Mouse (Mus musculus) olfactory bulb, adult 2 months (tissue): Measurements from ENCODE around the gene Stkld1. TPM values are rescaled to one million over a fixed set of nuclear protein-coding genes. Genes with fewer than 3 reads are reported as not detected.

Source experiments
- H3K27ac ChIP-seq: fragments of 200-500 bp; 2 replicates; pipeline ENCODE4 v1.5.1; 2012; ENCODE audit warnings: low read depth, low read length; ENCODE audit not compliant: insufficient read depth
- H3K4me1 ChIP-seq: fragments of 200-500 bp; 2 replicates; pipeline ENCODE4 v1.6.1; 2012; ENCODE audit warnings: low read length; ENCODE audit not compliant: control insufficient read depth, insufficient read depth
- H3K4me3 ChIP-seq: fragments of 200-500 bp; 2 replicates; pipeline ENCODE4 v1.5.1; 2012; ENCODE audit warnings: mild to moderate bottlenecking, low read depth, low read length, moderate library complexity; ENCODE audit not compliant: insufficient read depth
- CTCF ChIP-seq: fragments of 200-500 bp; IDR thresholded peaks from 2 replicates; pipeline ENCODE4 v1.5.1; 2012; ENCODE audit warnings: low read depth, mild to moderate bottlenecking, low read length, moderate library complexity; ENCODE audit not compliant: insufficient read depth
- POLR2A ChIP-seq: fragments of 200-500 bp; IDR thresholded peaks from 2 replicates; pipeline ENCODE4 v1.6.1; 2012; ENCODE audit warnings: mild to moderate bottlenecking, low read depth, low read length, moderate library complexity; ENCODE audit not compliant: insufficient read depth
- WGBS: fragments of 180-500 bp; shearing (Covaris S2); methylation state at CpG from one replicate; pipeline ENCODE4 v1.1.7; 2018; 5-methylcytosine and 5-hydroxymethylcytosine counted together
- polyA plus RNA-seq: library from polyadenylated mRNA; stranded (reverse); fragments of >200 nt; gene quantifications from 2 replicates; pipeline ENCODE4 v1.2.4, GENCODE M21; 2012; ENCODE audit warnings: low replicate concordance; ENCODE audit not compliant: missing spikeins, insufficient read depth, insufficient read length

Stkld1 gene
- polyA plus RNA-seq, 1 experiment: not detected

DNA sequence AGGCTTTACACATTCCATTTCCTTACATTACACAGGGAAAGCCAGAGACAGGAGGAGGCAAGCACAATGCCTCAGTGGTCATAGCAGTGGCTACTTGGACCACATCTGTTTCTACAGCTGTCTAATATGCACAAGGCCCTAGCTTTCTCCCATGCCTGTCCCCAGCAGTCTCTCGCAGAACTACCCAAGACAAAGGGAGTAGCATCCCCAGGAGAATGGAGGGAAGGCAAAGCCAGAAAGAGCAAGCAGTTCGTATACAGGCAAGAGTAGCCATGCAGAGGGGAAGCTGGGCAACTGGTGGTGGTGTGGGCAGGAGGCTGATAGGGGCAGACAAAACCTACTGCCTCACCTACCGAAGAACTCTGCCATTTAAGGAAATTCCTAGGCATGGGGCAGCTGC lies 27.4 kb upstream of the Stkld1 start:
- no peak overlapping the region for H3K4me3 ChIP-seq
- TF ChIP-seq POLR2A (no peak), CTCF (no peak)
- no peak overlapping the region for H3K27ac ChIP-seq
- WGBS: 90% methylated on average over 3 of the region's 3 CpGs
- peaks cover 15% of the 10 kb centered on the region for H3K4me1 ChIP-seq

DNA sequence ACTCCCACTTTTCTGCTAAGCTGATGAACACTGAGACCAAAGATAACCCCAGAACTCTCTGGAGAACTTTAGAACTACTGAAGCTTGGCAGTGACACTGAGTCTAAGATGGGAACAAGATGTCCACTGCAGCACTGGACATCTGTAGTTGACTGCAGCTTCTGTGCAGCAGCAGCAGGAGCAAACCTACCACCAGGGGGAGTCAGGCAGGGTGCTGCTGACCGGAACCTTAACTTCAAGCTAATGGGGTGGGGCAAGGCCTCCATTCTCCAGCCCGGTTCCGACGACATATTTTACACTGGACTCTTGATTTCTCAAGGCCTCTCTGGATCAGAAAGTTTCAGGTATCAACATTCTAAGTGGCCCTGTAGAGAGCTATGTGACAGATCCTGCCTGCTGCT lies 26.7 kb upstream of the Stkld1 start:
- TF ChIP-seq POLR2A: no peak
- TF ChIP-seq CTCF: peak; percentile 59
- H3K4me1 ChIP-seq: peaks cover 21% of the 10 kb centered on the region
- no peak overlapping the region for H3K4me3 ChIP-seq
- H3K27ac ChIP-seq: no peak overlapping the region
- 35% methylated on average over 4 of the region's 4 CpGs for WGBS

DNA sequence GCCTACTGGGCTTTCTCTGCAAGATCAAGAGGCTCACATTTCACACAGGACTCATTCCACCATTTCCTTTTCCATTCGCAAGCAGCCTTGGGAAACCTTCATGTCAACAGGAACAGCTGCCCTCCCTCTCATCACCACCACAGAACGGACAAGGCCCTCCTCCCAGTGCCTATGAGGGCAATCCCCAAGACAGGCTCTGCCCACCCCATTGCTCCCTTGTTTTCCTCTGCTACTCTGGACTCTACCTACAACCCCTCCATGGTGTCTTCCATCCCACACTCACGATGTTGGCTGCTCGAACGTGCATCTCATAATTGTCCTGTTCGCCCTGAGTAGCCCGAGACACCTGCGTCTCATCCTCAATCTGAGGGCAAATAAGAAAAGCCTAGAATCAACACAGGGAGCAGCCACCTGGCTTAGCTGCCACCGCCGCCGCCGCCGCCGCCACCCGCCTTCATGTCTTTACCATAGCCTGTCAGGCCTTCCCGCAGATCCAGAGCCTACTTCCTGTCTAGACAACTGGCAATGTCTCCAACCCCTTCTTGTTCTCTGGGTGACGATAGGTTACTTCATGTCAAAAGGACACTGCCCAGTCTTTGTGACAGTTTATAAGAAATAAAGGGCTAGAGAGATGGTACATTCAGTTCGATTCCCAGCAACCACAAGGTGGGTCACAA lies 25.0 kb upstream of the Stkld1 start:
- TF ChIP-seq CTCF: no peak
- TF ChIP-seq POLR2A: no peak
- WGBS: 71% methylated on average over 18 of the region's 18 CpGs
- Histone ChIP-seq H3K27ac (no peak overlapping the region), H3K4me3 (peak overlapping the region; percentile 17), H3K4me1 (peaks cover 21% of the 10 kb centered on the region)

DNA sequence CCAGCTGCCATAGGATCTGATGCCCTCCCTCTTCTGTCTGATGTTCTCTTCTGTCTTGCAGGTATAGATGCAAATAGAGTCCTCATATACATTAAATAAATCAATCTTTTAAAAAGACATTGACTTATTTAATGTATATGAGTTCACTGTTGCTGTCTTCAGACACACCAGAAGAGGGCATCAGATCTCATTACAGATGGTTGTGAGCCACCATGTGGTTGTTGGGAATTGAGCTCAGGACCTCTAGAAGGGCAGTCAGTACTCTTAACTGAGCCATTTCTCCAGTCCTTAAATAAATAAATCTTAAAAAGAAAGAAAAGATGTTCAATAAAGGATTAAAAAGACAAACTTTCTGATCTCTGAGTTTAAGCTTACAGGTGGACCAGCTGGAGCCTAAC lies 24.5 kb upstream of the Stkld1 start:
- Histone ChIP-seq H3K4me3 (no peak overlapping the region), H3K4me1 (peaks cover 20% of the 10 kb centered on the region), H3K27ac (no peak overlapping the region)
- TF ChIP-seq POLR2A: no peak
- no peak for TF ChIP-seq CTCF

DNA sequence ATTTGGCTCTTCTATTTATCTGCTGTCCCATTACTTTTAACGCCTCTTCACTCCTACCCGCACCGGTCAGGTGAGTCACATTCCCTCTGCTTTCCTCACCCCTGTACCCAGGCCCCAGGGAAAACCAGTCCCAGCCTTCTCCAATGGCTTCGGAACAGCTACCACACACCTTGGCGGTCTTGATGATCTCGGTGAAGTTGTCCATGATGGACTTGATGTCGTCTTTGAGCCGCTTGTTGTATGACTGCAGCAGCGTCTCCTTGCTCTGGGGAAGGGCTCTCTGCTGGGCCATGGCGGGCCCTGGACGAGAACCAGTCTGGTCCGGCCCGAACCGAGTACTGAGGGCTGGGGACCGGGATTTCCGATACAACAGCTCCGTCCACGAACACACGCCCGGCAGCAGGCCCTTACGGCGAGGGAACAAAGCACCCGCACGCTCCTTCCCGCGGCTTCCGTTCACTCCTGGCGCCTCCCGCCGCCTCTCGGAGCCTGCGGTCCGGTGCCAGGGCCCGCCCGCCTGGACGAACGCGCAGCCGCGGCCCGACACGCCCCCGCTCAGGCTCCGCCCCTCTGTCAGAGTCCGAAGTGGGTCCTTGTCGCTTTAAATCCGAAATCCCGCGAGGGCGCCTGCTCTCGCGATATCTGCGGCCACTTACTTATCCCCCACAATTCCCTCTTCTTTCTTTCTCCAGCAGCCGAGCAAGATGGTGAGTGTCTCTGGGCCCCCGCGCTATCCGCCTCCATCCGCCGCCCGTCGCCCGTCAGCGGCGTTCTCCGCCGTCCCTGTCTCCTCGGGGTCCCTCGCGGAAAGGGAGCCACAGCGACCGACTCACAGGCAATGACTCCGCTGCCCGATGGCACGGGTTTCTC lies 23.5 kb upstream of the Stkld1 start, which contains the start of the genes Med22 and Rpl7a:
Med22 (minus strand) TSS at position 554 of the 870 bp plus-strand sequence.
Rpl7a (plus strand) TSS at position 641 of the 870 bp plus-strand sequence.
- TF ChIP-seq POLR2A (peak; percentile 95), CTCF (no peak)

DNA sequence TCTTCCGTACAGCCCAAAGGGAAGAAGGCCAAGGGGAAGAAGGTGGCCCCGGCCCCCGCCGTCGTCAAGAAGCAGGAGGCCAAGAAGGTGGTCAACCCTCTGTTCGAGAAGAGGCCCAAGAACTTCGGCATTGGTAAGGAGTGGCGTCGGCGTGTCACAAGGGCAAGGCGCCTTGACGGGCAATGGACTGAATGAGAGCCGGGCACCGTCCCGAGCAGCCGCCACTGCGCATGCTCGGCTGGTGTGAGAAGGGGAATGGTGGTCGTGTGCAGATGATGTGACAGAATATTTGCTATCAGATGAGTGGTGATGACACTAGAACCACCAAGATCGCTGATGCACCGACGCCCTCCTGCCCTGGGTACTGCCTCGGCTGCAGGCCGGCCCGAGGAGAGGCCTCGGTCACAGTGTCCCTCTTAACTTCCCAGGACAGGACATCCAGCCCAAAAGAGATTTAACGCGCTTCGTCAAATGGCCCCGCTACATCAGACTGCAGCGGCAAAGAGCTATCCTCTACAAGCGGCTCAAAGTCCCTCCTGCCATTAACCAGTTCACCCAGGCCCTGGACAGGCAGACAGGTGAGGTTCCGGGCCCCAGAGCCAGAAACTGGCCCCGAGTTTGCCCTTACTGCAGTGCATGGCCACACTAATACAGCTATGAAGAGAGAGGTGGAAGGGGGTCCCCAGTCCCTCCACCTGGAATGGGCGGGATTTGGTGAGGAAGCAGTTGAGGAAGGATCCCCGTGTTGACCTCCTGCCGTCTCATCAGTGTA lies 22.7 kb upstream of the Stkld1 start:
- WGBS: under 1% methylated on average over 37 of the region's 37 CpGs
- TF ChIP-seq CTCF (no peak), POLR2A (no peak)
- Histone ChIP-seq H3K27ac (peak overlapping the region; percentile 80), H3K4me3 (peak overlapping the region; percentile 84), H3K4me1 (peaks cover 26% of the 10 kb centered on the region)

More for the DNA sequence above, 23.5 kb upstream of the Stkld1 start, which contains the start of the genes Med22 and Rpl7a:
- H3K27ac ChIP-seq: peak within 1 kb of the TSS; percentile 80
- WGBS: 0% methylated on average over 61 of the region's 74 CpGs
- peaks cover 23% of the 10 kb centered on the region for H3K4me1 ChIP-seq
- H3K4me3 ChIP-seq: peak within 1 kb of the TSS; percentile 84

DNA sequence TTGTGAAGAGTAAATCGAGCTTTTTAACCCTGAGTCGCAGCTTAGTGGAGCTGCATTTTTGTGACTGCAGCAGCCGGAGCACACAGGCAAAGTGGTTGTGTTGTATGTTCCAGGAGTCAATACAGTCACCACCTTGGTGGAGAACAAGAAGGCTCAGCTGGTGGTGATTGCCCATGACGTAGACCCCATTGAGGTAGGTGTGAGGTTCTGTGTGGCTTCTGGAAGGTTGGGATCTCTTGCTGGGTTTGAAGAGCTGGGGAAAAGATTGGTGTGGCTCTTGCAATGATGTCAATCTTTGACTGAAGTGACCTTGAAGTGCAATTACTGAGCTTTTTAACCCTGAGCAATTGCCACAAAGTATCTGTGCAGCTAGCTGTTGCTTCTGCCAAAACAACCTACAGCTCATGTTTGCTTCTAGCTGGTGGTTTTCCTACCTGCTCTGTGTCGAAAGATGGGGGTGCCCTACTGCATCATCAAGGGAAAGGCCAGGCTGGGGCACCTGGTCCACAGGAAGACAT lies 21.5 kb upstream of the Stkld1 start:
- WGBS: 57% methylated on average over 5 of the region's 5 CpGs
- Histone ChIP-seq H3K4me3 (0 out of 2 replicates have a peak overlapping the region, but pooled peaks have one; percentile 84), H3K27ac (no peak overlapping the region), H3K4me1 (peaks cover 28% of the 10 kb centered on the region)
- no peak for TF ChIP-seq CTCF
- no peak for TF ChIP-seq POLR2A

DNA sequence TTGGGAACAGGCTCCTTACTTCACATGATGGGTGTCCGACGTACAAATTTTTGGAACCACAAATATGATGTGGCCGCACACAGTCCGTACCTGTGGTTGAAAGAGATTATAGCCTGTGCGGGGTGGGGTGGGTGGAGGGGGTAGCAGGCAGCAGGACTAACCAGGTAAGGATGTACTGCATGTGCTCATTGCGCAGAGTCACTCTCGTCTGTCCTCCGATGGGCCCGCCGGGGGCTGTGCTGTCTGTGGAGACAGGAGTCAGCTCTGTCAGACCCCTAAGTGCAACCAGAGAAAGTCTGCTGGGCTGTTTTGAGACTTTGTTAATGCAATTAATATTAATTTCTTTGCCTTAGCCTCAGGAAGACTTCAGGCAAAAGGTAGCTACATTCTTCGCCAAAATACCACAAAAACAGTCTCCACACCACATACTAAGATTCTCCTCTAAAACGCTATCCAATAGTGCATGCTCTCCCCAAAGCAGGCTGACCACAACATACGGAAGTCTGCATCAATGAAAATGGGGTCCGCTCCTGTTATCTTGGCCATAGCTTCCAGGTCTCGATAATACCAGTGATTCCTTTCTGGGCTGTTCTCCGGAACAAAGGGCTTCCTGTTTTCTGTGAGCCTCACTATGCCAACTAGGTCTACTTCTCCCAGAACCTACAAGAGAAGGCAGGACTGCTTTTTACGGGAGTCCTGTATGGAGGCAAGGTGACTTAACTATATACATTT lies 20.3 kb upstream of the Stkld1 start:
- no peak overlapping the region for H3K27ac ChIP-seq
- H3K4me1 ChIP-seq: peaks cover 30% of the 10 kb centered on the region
- H3K4me3 ChIP-seq: no peak overlapping the region
- no peak for TF ChIP-seq CTCF
- no peak for TF ChIP-seq POLR2A
- 76% methylated on average over 17 of the region's 17 CpGs for WGBS
